Mouse (Mus musculus): ENCODE measurements around the gene Adam12. TPM values are rescaled to one million over a fixed set of nuclear protein-coding genes. Genes with fewer than 3 reads are reported as not detected.

Gene Adam12
- polyA plus RNA-seq, 1 experiment from 2014 or later: 8.8 TPM

DNA sequence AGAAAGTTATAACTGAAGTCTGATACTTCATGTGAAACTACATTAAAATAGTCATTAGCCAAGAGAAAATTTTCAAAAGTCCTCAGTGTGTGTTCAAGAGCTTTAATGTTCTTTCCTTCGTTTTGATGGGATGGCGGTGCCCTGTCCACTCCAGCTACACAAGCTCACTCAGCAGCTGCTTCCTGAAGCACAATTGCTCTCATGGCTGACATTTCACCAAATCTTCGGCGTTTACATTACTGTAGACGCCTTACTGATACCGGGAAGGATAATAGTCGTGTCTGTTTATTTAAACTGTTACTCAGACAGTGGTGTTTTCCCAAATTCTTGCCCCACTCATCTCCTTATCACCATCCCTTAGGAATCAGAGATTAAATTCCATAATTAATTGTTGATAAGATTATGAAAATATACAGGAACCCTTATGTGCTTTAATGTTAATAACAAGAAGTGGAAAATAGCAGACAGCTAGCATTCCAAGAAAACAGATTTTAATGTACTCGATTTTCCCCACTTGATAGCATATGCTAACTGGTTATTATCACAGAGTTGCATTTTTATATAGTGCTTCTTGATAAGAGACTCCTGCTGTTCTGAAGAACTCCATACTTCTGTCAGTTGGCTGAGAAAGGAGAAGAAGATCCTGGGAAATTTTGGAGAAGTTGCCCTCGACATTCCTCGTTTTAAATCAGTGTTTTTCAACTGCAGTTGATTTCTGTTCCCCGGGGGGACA, 160.6 kb downstream of the Adam12 start:
- 32% methylated on average over 11 of the region's 11 CpGs for WGBS (ENCODE audit: insufficient replicate concordance)
- no peaks in the 10 kb centered on the region for H3K4me1 ChIP-seq (ENCODE audit: control insufficient read depth, insufficient read depth, low read length)
- H3K27ac ChIP-seq (ENCODE audit: low read depth, low read length): no peak overlapping the region
- ATAC-seq (replicated peaks; ENCODE audit: insufficient number of reproducible peaks, low FRiP score, low TSS enrichment): no peak
- H3K9me3 ChIP-seq (replicated peaks; ENCODE audit: control insufficient read depth, low read length): no peaks in the 10 kb centered on the region
- no peak overlapping the region for H3K4me3 ChIP-seq (ENCODE audit: low read depth, low read length)
- H3K4me2 ChIP-seq: no peak overlapping the region
- no peak overlapping the region for H3K9ac ChIP-seq (ENCODE audit: low read depth, low read length)
- no peaks in the 10 kb centered on the region for H3K36me3 ChIP-seq (ENCODE audit: control insufficient read depth, insufficient read depth, low read length)
- H3K27me3 ChIP-seq (ENCODE audit: control insufficient read depth, insufficient read depth, low read length): no peaks in the 10 kb centered on the region

DNA sequence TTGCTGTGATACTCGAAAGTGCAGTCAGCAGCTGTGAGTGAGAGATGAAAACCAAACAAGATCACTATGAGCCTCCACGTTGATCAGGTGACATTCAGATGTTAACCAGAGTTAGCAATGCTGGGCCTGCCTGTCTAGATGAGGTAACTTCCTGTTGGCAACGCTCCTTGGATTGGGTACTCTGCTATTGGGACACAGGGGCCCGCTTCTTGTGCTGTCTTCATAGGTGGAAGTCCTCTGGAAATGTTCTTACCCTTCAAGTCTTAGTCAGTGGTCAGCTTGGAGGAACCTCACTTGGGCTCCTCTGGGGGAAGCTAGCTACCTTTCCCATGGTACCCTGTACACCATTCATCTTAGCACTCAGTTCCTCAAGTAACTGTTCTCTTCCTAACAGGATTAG, 169.3 kb downstream of the Adam12 start:
- 67% methylated on average over 4 of the region's 4 CpGs for WGBS (ENCODE audit: insufficient replicate concordance)
- no peaks in the 10 kb centered on the region for H3K9me3 ChIP-seq (replicated peaks; ENCODE audit: control insufficient read depth, low read length)
- H3K36me3 ChIP-seq (ENCODE audit: control insufficient read depth, insufficient read depth, low read length): no peaks in the 10 kb centered on the region
- H3K4me1 ChIP-seq (ENCODE audit: control insufficient read depth, insufficient read depth, low read length): no peaks in the 10 kb centered on the region
- H3K9ac ChIP-seq (ENCODE audit: low read depth, low read length): no peak overlapping the region
- no peak overlapping the region for H3K27ac ChIP-seq (ENCODE audit: low read depth, low read length)
- no peaks in the 10 kb centered on the region for H3K27me3 ChIP-seq (ENCODE audit: control insufficient read depth, insufficient read depth, low read length)
- ATAC-seq (replicated peaks; ENCODE audit: insufficient number of reproducible peaks, low FRiP score, low TSS enrichment): no peak
- H3K4me2 ChIP-seq: no peak overlapping the region
- H3K4me3 ChIP-seq (ENCODE audit: low read depth, low read length): no peak overlapping the region

DNA sequence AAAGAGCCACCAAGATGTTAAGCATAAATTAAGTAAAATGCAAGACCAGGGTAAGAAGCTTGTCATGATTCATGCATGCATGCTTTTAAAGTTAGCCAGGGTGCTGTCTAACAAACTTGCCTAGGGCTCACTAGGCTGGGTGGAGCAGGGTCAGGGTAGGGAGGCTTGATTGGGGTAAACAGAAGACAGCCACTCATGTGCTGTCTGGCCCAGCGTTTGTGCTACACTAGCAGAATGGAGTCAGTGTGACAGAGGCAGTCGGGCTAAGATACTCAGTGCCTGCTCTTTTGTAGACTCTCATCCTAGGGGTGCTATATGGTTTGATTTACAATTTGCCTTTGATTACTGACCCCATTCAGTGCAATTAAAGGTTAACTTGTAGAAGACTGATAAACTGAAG, 179.5 kb downstream of the Adam12 start:
- H3K9ac ChIP-seq (ENCODE audit: low read depth, low read length): no peak overlapping the region
- H3K27ac ChIP-seq (ENCODE audit: low read depth, low read length): no peak overlapping the region
- H3K4me2 ChIP-seq: no peak overlapping the region
- H3K4me1 ChIP-seq (ENCODE audit: control insufficient read depth, insufficient read depth, low read length): no peaks in the 10 kb centered on the region
- ATAC-seq (replicated peaks; ENCODE audit: insufficient number of reproducible peaks, low FRiP score, low TSS enrichment): no peak
- H3K4me3 ChIP-seq (ENCODE audit: low read depth, low read length): no peak overlapping the region
- WGBS (ENCODE audit: insufficient replicate concordance): 49% methylated on average over 2 of the region's 2 CpGs
- no peaks in the 10 kb centered on the region for H3K9me3 ChIP-seq (replicated peaks; ENCODE audit: control insufficient read depth, low read length)
- no peaks in the 10 kb centered on the region for H3K27me3 ChIP-seq (ENCODE audit: control insufficient read depth, insufficient read depth, low read length)
- no peaks in the 10 kb centered on the region for H3K36me3 ChIP-seq (ENCODE audit: control insufficient read depth, insufficient read depth, low read length)

DNA sequence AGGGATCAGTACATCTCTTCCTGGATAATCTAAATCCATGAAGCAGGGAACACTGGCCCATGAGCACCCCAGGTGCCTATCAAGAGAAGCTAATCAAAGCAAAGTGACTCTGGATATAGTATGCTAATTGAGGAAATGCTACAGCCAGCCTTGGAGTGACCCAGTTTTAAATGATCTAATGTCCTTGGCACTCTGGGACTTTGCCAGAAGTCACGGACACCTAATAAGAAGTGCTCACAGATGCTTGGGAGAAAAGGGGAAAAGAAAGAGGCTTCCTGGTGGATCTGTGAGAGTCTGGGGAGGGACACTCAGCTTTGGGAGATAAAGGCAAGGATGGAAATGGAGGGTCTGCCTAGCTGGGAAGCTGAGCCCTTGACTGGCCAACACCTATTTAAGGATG, 181.6 kb downstream of the Adam12 start:
- Histone ChIP-seq H3K9ac (ENCODE audit: low read depth, low read length) (no peak overlapping the region), H3K9me3 (replicated peaks; ENCODE audit: control insufficient read depth, low read length) (no peaks in the 10 kb centered on the region), H3K27me3 (ENCODE audit: control insufficient read depth, insufficient read depth, low read length) (no peaks in the 10 kb centered on the region), H3K4me1 (ENCODE audit: control insufficient read depth, insufficient read depth, low read length) (no peaks in the 10 kb centered on the region), H3K4me2 (no peak overlapping the region), H3K36me3 (ENCODE audit: control insufficient read depth, insufficient read depth, low read length) (no peaks in the 10 kb centered on the region), H3K27ac (ENCODE audit: low read depth, low read length) (no peak overlapping the region), H3K4me3 (ENCODE audit: low read depth, low read length) (no peak overlapping the region)
- 81% methylated on average over 1 of the region's 1 CpGs for WGBS (ENCODE audit: insufficient replicate concordance)
- no peak for ATAC-seq (replicated peaks; ENCODE audit: insufficient number of reproducible peaks, low FRiP score, low TSS enrichment)

DNA sequence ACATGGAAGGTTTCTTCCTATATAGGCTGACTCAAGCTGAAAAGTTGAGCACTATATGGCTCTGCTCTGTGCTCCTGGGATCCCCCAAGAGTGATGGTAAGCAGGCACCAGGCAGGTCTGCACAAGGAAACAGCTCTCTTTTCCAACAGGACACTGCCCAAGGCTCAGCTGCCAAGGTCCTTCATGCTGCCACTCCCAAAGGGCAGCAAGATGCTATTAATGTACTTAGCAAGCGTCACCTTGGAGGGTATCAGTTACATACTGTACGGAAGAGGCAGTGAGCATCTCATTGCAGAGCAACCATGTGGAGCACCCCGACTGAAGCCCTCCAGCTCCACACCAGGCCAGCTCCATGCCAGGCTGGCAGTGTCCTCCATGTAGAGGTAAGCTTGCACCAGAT, 185.6 kb downstream of the Adam12 start:
- no peaks in the 10 kb centered on the region for H3K4me1 ChIP-seq (ENCODE audit: control insufficient read depth, insufficient read depth, low read length)
- H3K27ac ChIP-seq (ENCODE audit: low read depth, low read length): no peak overlapping the region
- WGBS (ENCODE audit: insufficient replicate concordance): 89% methylated on average over 3 of the region's 3 CpGs
- H3K9me3 ChIP-seq (replicated peaks; ENCODE audit: control insufficient read depth, low read length): no peaks in the 10 kb centered on the region
- H3K36me3 ChIP-seq (ENCODE audit: control insufficient read depth, insufficient read depth, low read length): no peaks in the 10 kb centered on the region
- no peak overlapping the region for H3K4me2 ChIP-seq
- H3K9ac ChIP-seq (ENCODE audit: low read depth, low read length): no peak overlapping the region
- no peak overlapping the region for H3K4me3 ChIP-seq (ENCODE audit: low read depth, low read length)
- no peaks in the 10 kb centered on the region for H3K27me3 ChIP-seq (ENCODE audit: control insufficient read depth, insufficient read depth, low read length)
- no peak for ATAC-seq (replicated peaks; ENCODE audit: insufficient number of reproducible peaks, low FRiP score, low TSS enrichment)

DNA sequence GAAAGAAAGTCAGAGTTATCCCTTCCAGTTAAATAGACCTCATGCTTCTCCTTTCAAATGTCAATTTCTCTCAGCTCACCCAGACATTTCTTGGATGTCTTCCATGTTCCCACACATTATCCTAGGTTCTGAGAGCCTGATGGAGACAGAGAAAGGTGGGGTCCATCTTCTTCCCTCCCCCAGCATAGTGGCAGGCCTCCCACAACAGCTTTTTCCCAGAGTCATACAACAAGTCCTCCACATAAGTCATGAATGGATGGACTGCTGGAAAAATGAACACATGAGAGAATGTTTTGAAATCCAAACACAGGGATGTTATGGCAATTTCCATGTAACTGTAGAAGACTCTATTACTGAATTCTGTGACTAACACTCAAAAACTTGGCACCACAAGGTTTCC, 188.4 kb downstream of the Adam12 start:
- H3K27ac ChIP-seq (ENCODE audit: low read depth, low read length): no peak overlapping the region
- no peaks in the 10 kb centered on the region for H3K4me1 ChIP-seq (ENCODE audit: control insufficient read depth, insufficient read depth, low read length)
- H3K27me3 ChIP-seq (ENCODE audit: control insufficient read depth, insufficient read depth, low read length): no peaks in the 10 kb centered on the region
- no peaks in the 10 kb centered on the region for H3K36me3 ChIP-seq (ENCODE audit: control insufficient read depth, insufficient read depth, low read length)
- no peak overlapping the region for H3K4me3 ChIP-seq (ENCODE audit: low read depth, low read length)
- H3K9ac ChIP-seq (ENCODE audit: low read depth, low read length): no peak overlapping the region
- no peaks in the 10 kb centered on the region for H3K9me3 ChIP-seq (replicated peaks; ENCODE audit: control insufficient read depth, low read length)
- no peak for ATAC-seq (replicated peaks; ENCODE audit: insufficient number of reproducible peaks, low FRiP score, low TSS enrichment)
- H3K4me2 ChIP-seq: no peak overlapping the region

DNA sequence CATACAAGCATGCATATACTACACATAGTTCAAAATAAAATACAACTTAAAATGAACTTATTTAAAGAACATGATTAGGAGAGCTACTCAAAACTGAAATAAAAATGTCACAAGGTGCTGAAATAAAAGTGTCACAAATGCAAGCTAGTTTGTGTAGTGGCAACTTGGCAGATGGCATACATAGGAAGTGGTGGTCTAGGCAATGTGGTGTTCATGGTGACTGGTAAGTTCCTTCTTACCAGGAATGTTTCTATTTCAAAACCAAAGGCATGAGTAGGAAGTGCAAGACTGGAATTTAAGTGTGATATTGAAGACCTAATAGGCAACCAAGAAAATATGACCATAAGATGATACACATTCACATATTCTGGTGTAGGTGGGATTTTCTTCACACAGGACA, 189.3 kb downstream of the Adam12 start:
- H3K27ac ChIP-seq (ENCODE audit: low read depth, low read length): no peak overlapping the region
- no peaks in the 10 kb centered on the region for H3K27me3 ChIP-seq (ENCODE audit: control insufficient read depth, insufficient read depth, low read length)
- H3K4me2 ChIP-seq: no peak overlapping the region
- no peaks in the 10 kb centered on the region for H3K9me3 ChIP-seq (replicated peaks; ENCODE audit: control insufficient read depth, low read length)
- H3K4me3 ChIP-seq (ENCODE audit: low read depth, low read length): no peak overlapping the region
- H3K9ac ChIP-seq (ENCODE audit: low read depth, low read length): no peak overlapping the region
- no peak for ATAC-seq (replicated peaks; ENCODE audit: insufficient number of reproducible peaks, low FRiP score, low TSS enrichment)
- H3K4me1 ChIP-seq (ENCODE audit: control insufficient read depth, insufficient read depth, low read length): no peaks in the 10 kb centered on the region
- no peaks in the 10 kb centered on the region for H3K36me3 ChIP-seq (ENCODE audit: control insufficient read depth, insufficient read depth, low read length)

DNA sequence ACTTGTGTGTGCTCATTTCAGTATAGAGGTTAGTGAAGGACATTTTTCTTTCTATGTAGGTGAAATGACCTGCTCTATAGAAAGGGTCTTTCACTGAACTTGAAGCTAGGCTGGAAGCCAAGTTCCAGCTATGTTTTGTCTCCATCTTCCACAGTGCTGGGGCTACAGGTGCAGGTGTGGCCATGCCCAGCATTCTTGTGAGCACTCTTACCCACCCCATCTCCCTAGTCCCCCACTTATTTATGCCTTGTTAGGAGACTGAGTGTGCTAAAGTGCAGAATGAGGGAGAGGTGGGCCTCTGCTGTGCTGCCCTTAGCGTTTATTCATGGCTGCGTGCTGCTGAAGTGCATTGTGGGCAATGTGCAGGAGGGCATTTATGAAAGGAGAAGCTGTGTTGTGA, 198.0 kb downstream of the Adam12 start:
- no peaks in the 10 kb centered on the region for H3K36me3 ChIP-seq (ENCODE audit: control insufficient read depth, insufficient read depth, low read length)
- 88% methylated on average over 2 of the region's 2 CpGs for WGBS (ENCODE audit: insufficient replicate concordance)
- H3K27me3 ChIP-seq (ENCODE audit: control insufficient read depth, insufficient read depth, low read length): no peaks in the 10 kb centered on the region
- H3K27ac ChIP-seq (ENCODE audit: low read depth, low read length): no peak overlapping the region
- no peak overlapping the region for H3K9ac ChIP-seq (ENCODE audit: low read depth, low read length)
- no peak overlapping the region for H3K4me2 ChIP-seq
- no peak overlapping the region for H3K4me3 ChIP-seq (ENCODE audit: low read depth, low read length)
- ATAC-seq (replicated peaks; ENCODE audit: insufficient number of reproducible peaks, low FRiP score, low TSS enrichment): no peak
- no peaks in the 10 kb centered on the region for H3K9me3 ChIP-seq (replicated peaks; ENCODE audit: control insufficient read depth, low read length)
- H3K4me1 ChIP-seq (ENCODE audit: control insufficient read depth, insufficient read depth, low read length): peaks cover 4% of the 10 kb centered on the region

DNA sequence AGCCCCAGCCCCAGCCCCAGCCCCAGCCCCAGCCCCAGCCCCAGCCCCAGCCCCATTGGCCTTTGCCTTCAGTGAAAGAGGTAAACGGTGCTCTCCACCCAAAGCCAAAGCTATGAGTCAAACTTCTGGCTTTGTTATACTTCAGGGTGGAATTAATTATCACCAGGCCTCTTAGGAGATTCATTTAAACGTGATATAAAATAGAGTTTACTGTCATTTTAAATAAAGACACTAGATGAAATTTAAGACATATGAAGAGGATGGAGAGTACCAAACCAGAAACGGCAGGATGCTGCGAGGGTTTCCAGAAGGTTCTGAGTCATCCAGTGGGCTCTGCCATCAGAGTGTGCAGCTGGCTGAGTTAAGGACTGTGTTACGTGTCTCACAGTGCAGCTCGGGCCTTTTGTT, 199.0 kb downstream of the Adam12 start:
- ATAC-seq (replicated peaks; ENCODE audit: insufficient number of reproducible peaks, low FRiP score, low TSS enrichment): no peak
- H3K27ac ChIP-seq (ENCODE audit: low read depth, low read length): no peak overlapping the region
- 35% methylated on average over 6 of the region's 6 CpGs for WGBS (ENCODE audit: insufficient replicate concordance)

More for the DNA sequence above, 199.0 kb downstream of the Adam12 start:
- H3K4me3 ChIP-seq (ENCODE audit: low read depth, low read length): no peak overlapping the region
- H3K36me3 ChIP-seq (ENCODE audit: control insufficient read depth, insufficient read depth, low read length): no peaks in the 10 kb centered on the region
- H3K4me2 ChIP-seq: no peak overlapping the region
- peaks cover 4% of the 10 kb centered on the region for H3K4me1 ChIP-seq (ENCODE audit: control insufficient read depth, insufficient read depth, low read length)
- H3K9me3 ChIP-seq (replicated peaks; ENCODE audit: control insufficient read depth, low read length): no peaks in the 10 kb centered on the region
- H3K27me3 ChIP-seq (ENCODE audit: control insufficient read depth, insufficient read depth, low read length): no peaks in the 10 kb centered on the region
- H3K9ac ChIP-seq (ENCODE audit: low read depth, low read length): no peak overlapping the region
